Mouse (Mus musculus) 416B (cell line): Measurements from ENCODE around the gene Map2k3.
"Not testable (repeated sequence)": the region's sequence is repeated elsewhere in the genome, so short reads cannot be mapped to it uniquely, and the experiment has no call there.

Experiments
- DNase-seq: peaks from one replicate; pipeline ENCODE4 v3.0.0; 2011; ENCODE audit warnings: low read depth

Gene Map2k3

DNA sequence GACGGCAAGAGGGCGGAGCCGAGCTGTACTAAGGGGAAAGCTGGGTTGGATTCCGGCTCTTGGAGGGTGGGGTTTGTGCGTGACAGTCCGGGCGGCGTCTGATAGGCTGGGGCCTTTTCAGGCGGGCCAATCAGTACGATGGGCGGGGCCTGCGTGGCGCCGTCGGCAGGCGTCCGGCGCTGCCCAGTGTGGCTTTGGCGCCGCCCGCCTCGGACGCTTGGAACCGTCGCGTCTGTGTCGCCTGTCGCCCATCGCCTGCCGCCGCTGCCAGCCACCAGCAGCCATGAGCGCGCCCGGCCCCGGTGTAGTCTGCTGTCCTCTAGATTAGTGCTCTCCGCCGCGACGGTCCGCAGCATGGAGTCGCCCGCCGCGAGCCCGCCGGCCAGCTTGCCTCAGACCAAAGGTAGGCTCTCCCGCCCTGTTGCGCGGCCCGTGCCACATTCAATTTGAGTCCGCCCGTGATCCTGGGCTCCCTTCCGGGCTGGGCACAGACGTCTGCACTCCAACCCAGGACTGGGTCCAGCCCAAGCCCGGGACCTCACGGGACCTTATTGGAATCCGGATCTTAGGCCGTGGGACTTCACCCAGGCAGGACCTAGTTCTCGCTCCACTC, at the start of gene Map2k3:
TSS of gene Map2k3 (plus strand) at position 165 of the 613 bp plus-strand sequence.
- peak; percentile 94 for DNase-seq

DNA sequence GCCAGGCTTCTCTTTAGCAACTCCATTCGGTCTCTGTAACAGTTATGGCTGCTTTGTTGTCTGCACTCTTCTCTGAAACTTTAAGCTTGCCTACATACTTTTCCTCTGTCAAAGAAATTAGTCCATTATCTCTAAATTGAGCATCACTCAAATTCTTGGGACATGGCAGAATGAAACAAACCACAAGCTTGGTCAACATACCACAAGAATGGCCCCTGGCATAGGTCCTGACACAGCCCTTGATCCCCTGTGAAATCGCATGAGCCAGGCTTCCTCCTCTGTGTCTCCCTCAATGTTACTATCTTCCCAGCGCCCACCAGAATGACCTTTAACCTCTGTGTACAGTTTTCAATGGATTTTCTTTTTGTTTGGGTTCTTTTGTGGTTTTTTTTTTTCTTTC, 49.4 kb upstream of the Map2k3 start:
- DNase-seq, result peak; percentile 58

DNA sequence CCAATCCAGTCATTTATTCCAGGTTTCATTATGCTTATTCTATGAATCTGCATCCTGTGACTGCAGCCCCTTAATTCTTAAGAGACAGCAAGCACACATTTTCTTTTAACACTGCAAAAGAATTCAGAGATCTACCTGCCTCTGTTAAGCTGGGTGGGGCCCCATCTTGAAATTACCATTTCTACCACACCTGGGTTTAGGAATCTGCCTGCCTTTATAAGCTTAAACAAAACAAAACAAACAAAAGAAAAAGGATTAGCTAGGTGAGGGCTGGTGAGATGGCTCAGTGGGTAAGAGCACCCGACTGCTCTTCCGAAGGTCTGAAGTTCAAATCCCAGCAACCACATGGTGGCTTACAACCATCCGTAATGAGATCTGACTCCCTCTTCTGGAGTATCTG, 44.8 kb upstream of the Map2k3 start:
- not testable (repeated sequence) for DNase-seq

DNA sequence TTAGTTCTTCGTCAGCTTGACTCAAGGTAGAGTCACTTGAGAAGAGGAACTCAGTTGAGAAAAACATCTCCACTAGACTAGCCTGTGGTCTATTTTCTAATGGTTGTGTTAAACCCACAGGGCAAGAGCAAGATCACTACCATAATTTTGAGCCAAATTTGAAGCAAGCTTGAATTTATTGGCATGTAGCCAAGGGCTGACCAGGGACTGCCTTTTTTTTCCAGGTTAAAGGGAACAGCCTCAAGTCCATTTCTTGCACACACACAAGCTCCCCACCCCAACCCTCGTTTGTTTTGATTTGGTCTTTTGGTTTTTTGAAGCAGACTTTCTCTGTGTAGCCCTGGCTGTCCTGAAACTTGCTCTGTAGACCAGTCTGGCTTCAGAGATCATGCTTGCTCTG, 42.0 kb upstream of the Map2k3 start:
- DNase-seq, result peak; percentile 46

DNA sequence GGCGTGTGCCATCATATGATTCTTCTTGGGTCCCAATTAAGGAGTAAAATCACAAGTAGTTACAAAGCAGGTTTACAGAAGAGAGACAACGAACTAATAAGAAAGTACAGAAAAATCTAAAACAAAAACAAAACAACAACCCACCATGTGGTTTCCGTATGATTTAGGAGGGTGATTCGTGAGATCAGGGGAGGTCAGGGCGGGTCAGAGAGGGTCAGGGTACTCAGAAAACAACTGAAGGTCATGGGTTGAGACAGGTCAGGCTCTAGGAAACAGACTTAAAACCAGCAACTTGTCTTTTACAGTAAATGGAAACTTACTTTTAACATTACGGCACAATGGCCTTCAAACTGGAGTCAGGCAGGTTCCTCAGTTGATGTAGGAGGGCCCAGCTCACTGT, 41.5 kb upstream of the Map2k3 start:
- DNase-seq, result no peak

DNA sequence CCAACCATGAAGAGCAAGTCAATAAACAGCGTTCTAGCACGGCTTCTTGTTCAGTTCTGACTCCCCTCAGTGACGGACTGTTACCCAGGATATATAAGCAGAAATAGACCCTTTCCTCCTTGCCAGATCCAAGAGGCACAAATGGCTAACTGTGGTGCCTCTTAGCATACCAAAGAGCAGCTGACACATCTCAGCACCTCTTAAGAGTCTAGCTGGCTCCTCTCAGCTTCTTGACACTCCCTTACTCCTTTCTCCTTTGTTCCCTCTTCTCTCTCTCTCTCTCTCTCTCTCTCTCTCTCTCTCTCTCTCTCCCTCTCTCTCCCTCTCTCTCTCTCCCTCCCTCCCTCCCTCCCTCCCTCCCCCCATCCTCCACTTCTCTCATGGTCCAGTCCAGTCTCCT, 41.1 kb upstream of the Map2k3 start:
- no peak for DNase-seq

DNA sequence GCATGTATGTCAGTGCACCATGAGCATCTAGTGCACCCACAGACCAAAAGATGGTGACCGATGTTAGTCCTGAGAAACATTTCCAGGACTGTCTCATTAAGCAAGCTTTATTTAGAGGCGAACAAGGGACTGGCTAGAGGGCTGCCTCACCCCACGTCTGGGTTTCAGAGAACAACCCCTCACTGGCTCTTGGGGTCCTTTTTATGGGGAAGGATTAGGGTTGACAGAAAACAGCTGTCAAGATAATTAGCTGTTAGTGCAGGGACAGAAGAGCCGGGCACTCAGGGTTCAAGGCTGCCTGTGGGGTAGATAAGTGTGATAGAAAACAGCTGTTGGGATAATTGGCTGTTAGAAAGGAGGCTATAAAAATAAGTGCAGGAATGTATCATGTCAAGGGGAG, 35.9 kb upstream of the Map2k3 start:
- no peak for DNase-seq

DNA sequence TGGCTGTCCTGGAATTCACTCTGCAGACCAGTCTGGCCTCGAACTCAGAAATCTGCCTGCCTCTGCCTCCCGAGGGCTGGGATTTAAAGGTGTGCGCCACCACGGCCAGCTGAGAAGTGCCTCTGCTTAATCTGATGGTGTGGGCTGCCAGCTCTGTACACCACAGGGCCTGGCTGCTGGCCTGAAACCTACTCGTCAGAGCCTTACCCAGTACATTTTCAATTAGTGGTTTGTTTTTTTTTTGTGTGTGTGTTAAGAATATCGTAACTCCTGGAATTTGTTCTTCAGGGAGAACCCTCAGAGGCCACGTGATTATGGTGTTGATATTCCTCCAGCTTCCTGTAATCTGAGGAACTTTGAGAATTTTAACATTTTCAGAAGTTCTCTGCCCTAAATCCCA, 29.8 kb upstream of the Map2k3 start:
- no peak for DNase-seq

DNA sequence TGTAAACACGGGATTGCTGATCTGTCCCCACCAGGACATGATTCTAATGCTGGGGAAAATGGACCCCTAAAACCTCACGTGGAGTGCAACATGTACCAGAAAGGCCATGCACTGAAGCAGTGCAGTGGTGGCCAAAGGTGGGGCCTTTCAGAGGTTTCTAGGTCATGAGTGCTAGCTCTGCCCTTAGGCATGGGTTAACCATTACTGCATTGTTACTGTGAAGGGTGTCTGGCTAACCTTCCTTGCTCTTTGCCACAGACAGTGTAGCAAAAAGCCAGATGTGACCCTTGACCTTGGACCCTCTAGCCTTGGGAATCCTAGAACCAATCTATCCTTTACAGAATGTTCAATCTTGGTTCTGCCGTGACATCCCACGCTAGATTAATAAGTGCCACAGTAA, 29.3 kb upstream of the Map2k3 start:
- no peak for DNase-seq

DNA sequence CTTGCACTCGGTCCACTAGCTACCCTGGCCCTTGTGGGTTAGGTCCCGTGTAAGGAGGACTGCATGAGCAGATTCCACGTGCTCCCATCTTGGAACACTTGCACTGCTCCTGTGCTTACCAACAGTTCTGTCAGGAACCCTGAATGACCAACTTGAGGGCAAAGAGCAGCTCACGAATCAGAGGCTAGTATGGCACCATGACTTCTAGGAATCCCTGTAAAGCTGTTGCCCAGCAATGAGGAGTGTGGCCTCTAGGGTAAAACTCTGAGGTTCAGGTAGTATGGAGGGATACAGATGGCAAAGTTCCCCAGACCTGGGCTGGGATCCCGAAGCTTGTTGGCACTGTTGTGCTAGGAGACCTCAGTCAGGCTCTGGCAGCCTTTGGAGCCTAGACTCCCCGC, 28.2 kb upstream of the Map2k3 start:
- DNase-seq, result no peak

DNA sequence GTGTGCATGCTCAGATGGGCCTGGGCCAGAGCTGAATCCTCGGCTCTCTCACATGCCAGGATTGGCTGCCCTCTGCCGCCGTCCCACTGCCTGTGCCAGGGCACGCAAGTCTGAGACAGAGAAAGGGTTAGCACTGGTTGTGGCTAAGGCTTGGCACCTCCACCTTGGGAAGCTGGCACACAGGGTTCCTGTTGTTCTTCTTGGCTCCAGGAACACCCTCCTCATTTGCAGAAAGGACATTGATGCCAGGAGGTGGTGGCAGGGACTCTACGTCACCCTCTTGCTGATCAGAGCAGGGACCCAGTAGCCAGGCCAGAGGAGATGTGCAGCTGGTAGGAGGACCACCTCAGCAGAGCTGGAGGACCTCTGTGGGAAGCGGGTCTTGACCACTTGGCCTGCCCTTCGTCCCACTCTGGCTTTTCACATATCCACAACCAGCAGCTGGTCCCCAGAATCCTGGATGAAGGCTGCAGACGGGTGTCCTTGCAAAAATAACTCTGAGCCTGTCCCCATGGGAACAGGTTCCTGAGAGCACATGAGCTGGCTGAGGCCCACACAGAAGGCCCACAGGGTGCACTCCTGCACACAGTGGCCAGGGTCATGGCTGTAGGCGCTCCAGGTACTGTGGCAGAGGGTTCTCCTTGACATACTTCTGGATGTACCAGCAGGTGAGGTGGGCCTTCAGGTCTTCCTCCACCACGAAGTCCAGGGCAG, 26.3 kb upstream of the Map2k3 start:
- DNase-seq, result no peak

DNA sequence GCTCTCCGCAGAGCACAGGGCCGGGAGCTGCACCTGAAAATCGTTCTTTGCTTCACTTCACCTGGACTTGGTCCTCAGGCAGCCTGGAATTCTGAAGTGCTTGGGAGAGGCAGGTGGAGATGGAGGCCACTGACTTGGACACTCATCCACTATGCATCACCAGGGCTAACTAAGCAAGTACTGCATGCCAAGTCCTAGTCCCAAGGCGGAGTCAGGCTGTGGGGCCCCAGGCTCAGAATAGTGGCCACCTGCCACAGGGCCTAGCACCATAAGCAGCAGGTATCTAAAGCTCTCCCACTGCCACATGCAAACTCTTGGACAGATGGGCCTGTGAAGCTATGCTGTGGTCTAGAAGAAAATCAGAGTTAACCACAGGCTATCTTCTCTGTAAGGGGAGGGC, 25.4 kb upstream of the Map2k3 start:
- no peak for DNase-seq

DNA sequence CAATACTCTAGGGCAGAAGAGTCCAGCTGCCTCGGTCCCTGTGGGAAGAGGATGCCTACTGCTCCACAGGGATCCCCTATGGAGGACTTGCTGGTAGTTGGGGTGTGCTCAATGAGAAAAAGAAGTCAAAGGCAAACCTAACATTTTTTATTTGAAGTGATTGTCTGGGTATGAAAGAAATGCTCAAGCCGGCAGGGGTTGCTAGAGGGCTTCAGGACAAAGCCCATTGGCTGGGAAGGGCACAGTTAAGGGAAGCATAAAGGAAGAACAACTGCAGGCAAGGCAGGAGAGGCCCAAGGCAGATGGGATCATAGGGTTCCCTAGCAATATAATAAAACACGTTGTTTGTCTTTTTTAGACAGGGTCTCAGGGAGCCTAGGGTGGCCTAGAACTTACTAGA, 23.8 kb upstream of the Map2k3 start:
- no peak for DNase-seq

DNA sequence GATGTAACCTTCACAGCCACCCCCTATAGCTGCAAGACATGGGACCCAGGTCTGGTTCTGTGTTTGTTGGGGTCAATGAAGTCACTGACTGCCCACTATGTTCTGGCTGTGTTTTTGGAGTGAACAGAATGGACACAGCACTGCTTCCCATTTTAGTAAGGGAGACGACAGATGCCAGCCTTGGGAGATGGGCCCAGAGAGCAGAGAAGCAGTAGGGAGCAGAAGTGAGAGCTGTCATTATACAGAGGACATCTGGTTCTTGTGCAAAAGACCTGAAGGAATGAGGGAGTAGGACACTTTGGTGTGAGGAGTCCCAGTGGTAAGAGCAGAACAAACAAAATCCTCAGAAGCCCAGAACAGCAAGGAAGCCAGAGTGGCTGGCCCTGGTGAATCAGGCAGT, 22.2 kb upstream of the Map2k3 start:
- DNase-seq, result no peak

DNA sequence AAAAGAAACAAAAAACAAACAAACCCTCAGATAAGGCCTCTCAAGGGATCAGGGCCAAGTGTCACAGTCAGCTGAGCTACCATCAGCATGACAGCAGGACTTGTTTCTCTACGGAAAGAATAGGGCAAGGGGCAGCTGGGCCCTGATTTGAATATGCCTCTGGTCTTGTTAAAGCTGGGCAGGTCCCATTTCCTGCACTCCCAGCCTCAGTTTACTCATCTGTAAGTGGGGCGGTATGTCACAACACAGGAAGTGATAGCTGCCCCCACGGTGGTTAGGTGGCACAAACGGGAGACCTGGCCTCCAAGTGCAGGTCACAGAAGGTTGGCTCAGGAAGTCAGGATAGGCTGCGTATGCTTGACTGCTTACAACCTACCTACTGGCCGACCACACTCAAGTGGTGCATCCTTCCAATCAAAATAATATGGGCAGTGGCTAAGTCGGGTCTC, 19.3 kb upstream of the Map2k3 start:
- DNase-seq, result peak; percentile 27

DNA sequence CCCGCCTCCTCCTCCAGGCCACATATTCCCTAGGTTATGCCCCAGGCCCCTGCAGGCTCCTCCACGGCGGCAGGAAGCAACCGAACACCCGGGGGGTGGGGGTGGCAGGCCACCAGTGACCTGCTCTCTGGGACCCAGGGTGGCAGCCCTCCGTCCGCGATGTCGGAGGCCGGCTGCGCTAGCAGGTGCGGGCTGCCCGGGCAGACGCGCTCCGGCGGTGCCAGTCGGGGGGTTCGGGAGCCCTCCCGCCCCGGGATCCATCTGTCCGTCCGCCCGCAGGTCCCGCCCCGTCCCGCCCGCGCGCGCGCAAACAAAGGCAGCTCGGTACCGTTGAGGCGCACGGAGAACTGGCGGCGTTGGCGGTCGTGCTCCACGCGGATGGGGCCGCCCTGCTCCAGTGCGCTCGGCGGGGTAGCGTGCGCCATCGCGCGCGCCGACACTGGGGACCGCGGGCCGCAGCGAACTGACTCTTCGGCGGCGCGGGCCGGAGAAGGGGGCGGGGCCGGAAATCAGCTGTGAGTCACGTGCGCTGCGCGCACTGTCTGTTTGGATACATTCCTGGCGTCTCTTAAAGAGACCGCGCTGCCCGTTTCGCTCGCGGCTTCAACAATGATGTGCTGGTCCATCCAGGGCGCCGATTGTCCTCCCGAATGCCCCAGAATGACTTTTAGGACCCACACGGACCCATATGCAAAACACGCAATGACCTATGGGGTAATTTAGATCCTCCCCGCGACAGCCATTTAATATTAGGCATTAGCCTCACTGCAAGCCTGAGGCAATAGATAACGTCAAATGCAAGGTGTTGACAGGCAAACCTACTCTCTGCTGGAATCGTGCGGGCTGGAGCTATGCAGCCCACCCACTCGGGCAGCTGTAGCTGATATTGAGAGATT, 18.3 kb upstream of the Map2k3 start:
- peak; percentile 89 for DNase-seq

DNA sequence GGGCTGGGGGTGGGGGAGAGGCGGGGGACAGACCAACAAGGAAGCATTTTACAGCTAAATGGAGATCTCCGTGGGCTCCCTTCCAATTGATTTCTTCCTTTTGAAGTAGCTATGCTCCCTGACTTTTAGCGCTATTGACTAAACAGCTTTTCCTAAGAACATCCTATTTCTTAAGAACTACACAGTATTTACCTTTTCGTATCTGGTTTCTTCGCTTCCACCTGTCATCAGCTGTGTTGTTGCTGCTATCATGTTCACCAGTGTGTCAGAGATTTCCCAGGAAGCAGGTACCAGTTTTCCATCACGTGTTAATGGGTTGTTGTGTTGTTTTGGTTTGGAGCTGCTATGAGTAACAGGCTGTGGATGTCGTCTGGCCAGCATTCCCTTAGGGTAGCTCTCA, 17.3 kb upstream of the Map2k3 start, which contains the start of gene Natd1:
TSS of gene Natd1 (minus strand) at position 260 of the 400 bp plus-strand sequence.
- DNase-seq, result no peak

DNA sequence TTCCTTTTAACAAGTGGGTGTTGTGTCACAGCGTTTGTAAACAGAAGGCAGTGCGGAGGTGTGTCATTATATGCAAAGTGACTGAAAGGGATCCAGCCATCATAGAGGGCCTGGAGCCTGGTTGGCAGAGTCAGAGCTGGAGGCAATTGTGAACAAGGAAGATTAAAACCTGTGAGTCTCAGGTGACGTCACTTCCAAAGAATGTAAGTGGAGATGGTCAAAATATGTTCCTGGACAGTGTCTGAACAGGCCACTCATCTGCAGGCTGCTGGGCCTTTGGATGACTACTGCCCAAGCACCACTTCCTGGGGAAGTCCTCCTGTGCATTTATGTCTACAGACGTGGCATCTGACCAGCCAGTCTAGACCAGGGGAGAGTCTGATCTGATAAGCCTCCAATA, 16.6 kb upstream of the Map2k3 start:
- DNase-seq, result peak; percentile 45

DNA sequence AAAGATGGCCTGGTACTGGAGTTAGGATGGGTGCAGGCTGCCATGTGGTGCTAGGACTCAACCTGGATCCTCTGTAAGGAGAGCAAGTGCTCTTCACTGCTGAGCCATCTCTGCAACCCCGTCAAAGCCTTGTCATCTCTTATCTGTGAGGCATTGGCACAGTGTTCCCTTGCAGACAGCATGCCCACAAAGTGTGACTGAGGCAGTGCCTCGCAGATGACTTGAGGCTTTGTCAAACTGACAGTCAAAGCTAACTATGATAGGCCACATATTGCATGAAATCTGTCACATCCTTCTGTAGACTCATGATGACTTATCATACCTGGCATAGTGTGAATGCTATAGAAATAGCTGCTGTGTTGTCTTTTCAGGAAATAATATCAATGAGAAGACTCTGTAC, 11.8 kb upstream of the Map2k3 start:
- no peak for DNase-seq

DNA sequence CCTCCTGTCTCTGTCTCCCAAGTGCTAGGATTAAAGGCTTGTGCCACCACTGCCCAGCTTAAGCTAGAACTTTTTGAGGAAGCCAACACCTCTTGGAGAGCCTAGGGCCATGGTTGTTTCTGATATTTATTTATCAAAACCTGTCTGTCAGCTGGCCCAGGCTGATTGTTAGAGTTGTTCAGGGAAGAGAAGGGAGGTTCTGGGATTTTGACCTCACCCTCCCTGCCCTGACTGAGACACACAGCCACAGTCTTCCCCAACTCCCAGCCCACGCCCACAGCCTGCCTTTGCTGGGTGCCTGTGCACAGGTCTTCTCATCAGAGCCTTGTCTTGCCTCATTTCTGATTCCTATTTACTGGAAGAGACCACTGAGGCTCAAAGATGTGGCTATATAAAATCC, 9.6 kb upstream of the Map2k3 start:
- no peak for DNase-seq

DNA sequence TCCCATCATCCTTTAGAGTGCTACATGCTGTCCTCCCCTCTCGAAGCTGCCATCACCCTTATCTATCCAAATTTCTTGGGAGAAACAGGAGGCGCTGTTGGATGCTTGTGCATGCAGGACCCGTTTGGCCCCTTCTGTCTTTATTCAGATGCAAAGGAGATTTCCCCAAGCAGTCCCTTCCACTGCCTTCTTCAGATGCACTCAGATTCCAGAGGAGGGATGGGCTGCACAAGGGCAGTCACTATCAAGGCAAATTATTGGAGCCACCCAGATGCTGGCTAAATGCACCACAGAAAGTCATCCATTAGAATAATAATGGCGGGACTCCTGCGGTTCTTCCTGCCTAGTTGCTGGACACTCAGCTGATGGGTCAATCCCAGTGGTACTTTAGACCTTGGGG, 8.9 kb upstream of the Map2k3 start:
- DNase-seq, result no peak

DNA sequence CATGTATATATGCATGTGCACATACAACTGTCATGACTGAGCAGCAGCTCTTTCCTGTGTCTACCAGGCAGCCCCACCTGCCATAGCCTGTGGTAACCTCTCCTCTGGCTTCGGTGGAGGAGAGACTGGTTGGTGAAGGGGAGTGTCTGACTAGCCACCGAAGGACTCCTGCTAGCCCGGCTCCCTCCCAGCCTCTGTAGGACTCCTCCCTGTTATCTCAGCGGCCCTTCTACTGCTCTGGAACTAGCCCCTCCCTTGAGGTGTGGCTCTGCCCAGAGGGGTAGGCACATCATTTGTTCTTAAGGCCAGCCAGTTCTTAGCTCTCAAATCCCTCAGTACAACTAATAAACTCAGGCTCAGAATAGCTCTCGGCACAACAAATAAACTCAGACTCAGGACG, 7.3 kb upstream of the Map2k3 start:
- no peak for DNase-seq

DNA sequence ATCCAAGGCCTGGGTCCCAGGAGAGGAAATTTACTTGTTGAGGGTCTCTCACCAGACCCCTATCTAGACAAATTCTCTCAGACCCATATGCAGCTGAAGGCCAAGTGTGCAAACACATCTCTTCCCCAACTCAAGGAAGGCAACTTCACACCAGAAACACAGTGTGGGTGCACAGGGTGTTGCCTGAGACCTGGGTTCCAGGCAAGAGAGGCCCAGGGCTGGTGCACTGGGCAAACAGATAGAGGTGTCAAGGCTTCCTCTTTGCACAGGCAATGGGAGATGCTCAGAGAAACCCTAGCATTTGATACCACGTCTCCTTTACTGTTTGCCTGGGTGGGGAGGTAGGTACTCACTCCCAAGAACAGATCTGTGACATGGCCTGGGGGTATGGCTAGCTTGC, 6.9 kb upstream of the Map2k3 start:
- no peak for DNase-seq
